In the genomic region with DNA sequence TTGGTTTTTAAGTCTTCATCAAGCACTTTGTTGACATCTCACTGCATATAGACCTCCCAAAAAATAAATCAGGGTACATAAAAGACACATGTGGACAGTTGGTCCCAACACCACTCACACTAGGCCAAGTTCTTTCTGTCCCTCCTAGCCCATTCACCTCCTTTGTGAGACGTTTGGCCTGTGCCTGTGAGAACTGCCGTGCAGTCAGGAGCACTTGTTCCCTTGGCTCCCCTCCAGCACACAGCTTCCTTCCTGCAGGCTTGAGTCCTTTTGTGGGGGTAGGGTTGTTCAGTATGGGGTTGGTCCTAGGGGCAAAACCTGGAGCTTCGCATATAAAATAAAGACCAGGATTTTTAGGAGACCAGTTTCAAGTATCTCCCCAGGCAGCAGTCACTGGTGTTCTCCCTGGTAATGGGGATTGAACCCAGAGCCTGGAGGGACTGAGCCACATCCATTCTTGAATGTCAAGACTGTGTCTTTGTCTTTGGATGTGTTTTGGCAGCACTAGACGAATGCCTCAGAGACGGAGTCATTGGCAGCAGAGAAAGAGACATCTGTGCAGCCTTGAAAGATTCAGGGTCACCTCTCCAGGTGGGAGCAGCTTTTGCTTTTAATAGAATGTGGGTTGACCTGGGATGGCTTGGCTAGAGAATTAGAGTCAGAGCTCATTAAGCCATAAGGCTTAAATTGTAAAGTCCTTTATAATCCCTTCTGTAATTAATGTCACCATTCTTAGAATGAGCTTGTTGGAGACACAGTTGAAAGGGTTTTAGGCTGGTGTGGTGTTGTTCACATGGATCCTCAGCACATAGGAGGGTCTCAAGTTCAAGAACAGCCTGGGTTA, we compare ENCODE assay signal across 12 mouse cellular contexts. TPM values are rescaled to one million over a fixed set of nuclear protein-coding genes. Genes with fewer than 3 reads are reported as not detected.
A peak's percentile ranks its signal among the peaks of the same experiment; 100 is the strongest.
DNase-seq lines count a peak whose midpoint lies in the region; ATAC-seq lines count a peak whose summit lies in the region.
"Had no signal": no experiment of that assay in that cellular context is flagged by ENCODE, and none has a peak within 500 bp of the region (broad histone marks: within the 10 kb centered on the region; RNA-seq: fewer than 3 reads in every experiment).

No protein-coding gene starts in this region.

- H3K4me2 ChIP-seq in forebrain, embryonic 16.5 days (ENCODE audit: low read length): no peak overlapping the region
- H3K4me2 ChIP-seq: liver, embryonic 15.5 days had no signal

- no peaks in the 10 kb centered on the region for H3K9me3 ChIP-seq in megakaryocyte, embryonic 14.5 days
- H3K9me3 ChIP-seq in forebrain, embryonic 16.5 days (ENCODE audit: control insufficient read depth, low read length): no peaks in the 10 kb centered on the region
- H3K9me3 ChIP-seq: liver, embryonic 15.5 days had no signal

- WGBS in forebrain, embryonic 16.5 days: 34% methylated on average over 5 of the region's 5 CpGs

- no peak overlapping the region for H3K27ac ChIP-seq in forebrain, embryonic 16.5 days (ENCODE audit: low read length)
- H3K27ac ChIP-seq: liver, embryonic 15.5 days had no signal

- H3K27me3 ChIP-seq in megakaryocyte, embryonic 14.5 days (replicated peaks): no peaks in the 10 kb centered on the region
- H3K27me3 ChIP-seq in forebrain, embryonic 16.5 days (replicated peaks; ENCODE audit: control insufficient read depth, insufficient read depth, low read length): no peaks in the 10 kb centered on the region
- H3K27me3 ChIP-seq: liver, embryonic 15.5 days had no signal

- intact Hi-C loops in heart, postnatal 25 days (cut with DNase I): no loop called here

- DNase-seq in heart, adult 18-20 months: peak; percentile 17 to 25
- DNase-seq in heart, postnatal 25 days (ENCODE audit: low spot score): no peak
- peak; percentile 62 for DNase-seq in lung, postnatal 14 days
- no peak for DNase-seq in T-cell, adult 2 months (ENCODE audit: low spot score)
- DNase-seq: kidney, adult 18-20 months; thymus, adult 2 months had no signal

- peaks cover 44% of the 10 kb centered on the region for H3K4me1 ChIP-seq in megakaryocyte, embryonic 14.5 days
- H3K4me1 ChIP-seq in forebrain, embryonic 16.5 days (replicated peaks; ENCODE audit: control insufficient read depth, insufficient read depth, low read length): no peaks in the 10 kb centered on the region
- H3K4me1 ChIP-seq: liver, embryonic 15.5 days had no signal

- H3K36me3 ChIP-seq in megakaryocyte, embryonic 14.5 days (replicated peaks; ENCODE audit: low read length): peaks cover 99% of the 10 kb centered on the region
- H3K36me3 ChIP-seq in forebrain, embryonic 16.5 days (ENCODE audit: control insufficient read depth, insufficient read depth): peaks cover 31% of the 10 kb centered on the region

- H3K9ac ChIP-seq in forebrain, embryonic 16.5 days (replicated peaks; ENCODE audit: low read depth, low read length): no peak overlapping the region
- H3K9ac ChIP-seq: liver, embryonic 15.5 days had no signal

- ATAC-seq in megakaryocyte, adult 5-6 weeks (ENCODE audit: poor library complexity, severe bottlenecking): no peak
- ATAC-seq in forebrain, embryonic 16.5 days: peak; percentile 23; the same call in 1 of the 2 replicates
- no peak for ATAC-seq in granulocyte monocyte progenitor cell, adult 5-6 weeks (replicated peaks; ENCODE audit: poor library complexity, severe bottlenecking)
- ATAC-seq: activated CD4-positive, CD25-positive, alpha-beta regulatory T cell, adult 4 months had no signal

- H3K4me3 ChIP-seq in megakaryocyte, embryonic 14.5 days (replicated peaks): peak overlapping the region; percentile 71
- H3K4me3 ChIP-seq in forebrain, embryonic 16.5 days (replicated peaks; ENCODE audit: low read length): no peak overlapping the region
- H3K4me3 ChIP-seq: liver, embryonic 15.5 days had no signal

RNA-seq across cellular contexts. Expression of gene Hsf2bp, which starts 16.3 kb away (rescaled TPM):
- 1 to 10 TPM; 1.2 to 1.4 TPM for total RNA-seq in heart, adult 18-20 months (2021)
- total RNA-seq in heart, postnatal 25 days (2021): 1 to 10 TPM in 1 of 2 experiments, under 1 TPM in 1; 0.75 to 1.4 TPM
- polyA plus RNA-seq in megakaryocyte, embryonic 14.5 days (2012; ENCODE audit: insufficient read depth, low replicate concordance): not detected in 2 replicates
- not detected in 2 replicates for total RNA-seq in megakaryocyte, adult 5-6 weeks (2015)
- not detected in 2 replicates for total RNA-seq in megakaryocyte, adult 5-6 weeks (2017)
- 0.84 and 0.93 TPM in 2 replicates for polyA plus RNA-seq in forebrain, embryonic 16.5 days (2015; fragmentation: Nextera tagmentation; extraction: Ambion mirVana)
- not detected in 2 replicates for total RNA-seq in granulocyte monocyte progenitor cell, adult 5-6 weeks (2014; fragmentation: Nextera tagmentation)
- not detected in 2 replicates for total RNA-seq in granulocyte monocyte progenitor cell, adult 5-6 weeks (2017)

RNA-seq across cellular contexts. Expression of gene Rrp1b, which starts 16.6 kb away (rescaled TPM):
- total RNA-seq in heart, adult 18-20 months (2021): 1 to 10 TPM; 6.3 to 6.9 TPM
- 1 to 10 TPM; 8.6 to 8.8 TPM for total RNA-seq in heart, postnatal 25 days (2021)
- polyA plus RNA-seq in megakaryocyte, embryonic 14.5 days (2012; ENCODE audit: insufficient read depth, low replicate concordance): 56.7 and 83.3 TPM in 2 replicates
- total RNA-seq in megakaryocyte, adult 5-6 weeks (2015): 16.8 and 18.9 TPM in 2 replicates
- total RNA-seq in megakaryocyte, adult 5-6 weeks (2017): 18.3 and 19.1 TPM in 2 replicates
- 42.0 and 42.7 TPM in 2 replicates for polyA plus RNA-seq in forebrain, embryonic 16.5 days (2015; fragmentation: Nextera tagmentation; extraction: Ambion mirVana)
- 92.0 and 114 TPM in 2 replicates for total RNA-seq in granulocyte monocyte progenitor cell, adult 5-6 weeks (2014; fragmentation: Nextera tagmentation)
- total RNA-seq in granulocyte monocyte progenitor cell, adult 5-6 weeks (2017): 46.6 and 47.0 TPM in 2 replicates

Comparison
In these comparisons a context has a peak if more than half of its experiments do, and no peak if none do; other contexts are left out.
1. DNase-seq: peak in heart, adult 18-20 months (2 of 2) and lung, postnatal 14 days (single experiment); none in heart, postnatal 25 days (single experiment) and T-cell, adult 2 months (single experiment).